Mouse (Mus musculus): ENCODE measurements around the gene Tln2.
A peak's percentile ranks its signal among the peaks of the same experiment; 100 is the strongest.

Tln2 gene

DNA sequence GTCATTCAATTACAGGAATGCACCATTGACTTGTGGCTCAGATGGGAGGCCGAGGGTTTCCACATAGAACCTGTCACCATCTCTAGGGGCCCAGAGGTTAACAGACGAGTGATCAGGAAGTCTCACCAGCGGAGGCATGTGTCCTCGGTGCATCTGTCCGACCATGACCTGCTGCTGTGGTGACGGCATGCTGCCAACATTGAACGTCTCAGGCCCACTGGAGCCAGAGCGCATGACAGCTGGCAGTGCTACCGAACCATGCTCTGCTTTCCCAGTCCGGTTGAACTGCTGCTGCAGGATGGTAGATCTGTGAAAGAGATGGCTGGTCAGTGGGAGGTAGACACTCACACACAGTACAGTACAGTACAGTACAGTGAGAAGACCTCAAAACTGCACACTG is 197.0 kb downstream of the Tln2 start:
- no peak for DNase-seq (ENCODE audit: inconsistent ontology term)

DNA sequence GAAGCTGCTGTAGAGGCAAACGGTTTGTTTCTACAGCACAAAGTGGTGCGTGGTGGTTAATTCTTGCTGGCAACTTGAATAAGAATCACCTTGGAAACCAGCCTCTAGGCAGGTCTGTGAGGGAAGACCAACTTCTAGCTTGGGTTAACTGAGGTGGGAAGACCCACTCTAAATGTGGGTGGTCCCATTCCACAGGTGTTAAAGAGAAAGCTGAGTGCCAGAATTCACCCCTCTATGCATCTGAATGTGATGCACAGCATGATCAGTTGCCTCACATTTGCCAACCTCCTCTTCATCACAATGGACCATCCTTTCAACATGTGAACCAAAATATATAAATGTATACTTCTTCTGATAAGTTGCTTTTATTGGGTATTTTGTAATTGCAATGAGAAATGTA is 197.4 kb downstream of the Tln2 start:
- DNase-seq (ENCODE audit: inconsistent ontology term): no peak

DNA sequence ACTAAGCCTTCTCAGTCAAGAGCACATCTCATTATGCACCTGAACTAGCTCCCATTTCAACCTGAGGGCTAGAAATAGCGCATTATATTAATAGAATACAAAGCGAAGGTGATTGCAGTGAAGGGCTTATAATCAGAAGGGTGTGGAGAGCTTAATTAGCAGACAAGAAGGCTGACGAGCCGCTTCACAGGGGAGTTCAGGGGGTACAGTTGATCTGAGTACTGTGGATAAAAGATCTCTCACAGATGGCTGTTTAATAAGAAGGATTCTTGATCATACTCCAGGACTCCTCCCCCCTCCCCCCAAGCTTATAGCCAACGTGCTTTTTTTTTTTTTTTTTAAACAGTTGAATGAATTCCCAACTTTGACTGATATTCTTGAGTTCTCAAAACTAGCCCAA is 198.0 kb downstream of the Tln2 start:
- no peak for DNase-seq (ENCODE audit: inconsistent ontology term)

DNA sequence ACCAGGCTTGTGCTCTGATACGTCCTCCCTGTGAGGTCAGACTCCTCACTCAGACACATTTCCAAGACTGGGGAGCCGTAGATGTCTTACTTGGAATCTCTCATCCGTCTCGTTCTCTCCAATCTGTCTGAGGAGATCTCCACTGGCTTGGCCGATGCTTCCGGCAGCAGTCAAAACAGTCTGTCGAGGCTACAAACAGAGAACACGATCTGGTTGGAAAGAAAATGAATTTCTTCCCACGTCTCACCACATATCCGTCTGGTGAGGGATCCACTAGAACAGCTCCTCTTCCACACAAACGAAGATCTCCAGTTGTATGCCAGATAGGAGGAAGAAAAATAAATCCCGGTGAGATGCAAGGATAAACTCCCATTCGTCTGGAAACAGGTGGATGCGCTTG is 205.1 kb downstream of the Tln2 start:
- DNase-seq (ENCODE audit: inconsistent ontology term): no peak

DNA sequence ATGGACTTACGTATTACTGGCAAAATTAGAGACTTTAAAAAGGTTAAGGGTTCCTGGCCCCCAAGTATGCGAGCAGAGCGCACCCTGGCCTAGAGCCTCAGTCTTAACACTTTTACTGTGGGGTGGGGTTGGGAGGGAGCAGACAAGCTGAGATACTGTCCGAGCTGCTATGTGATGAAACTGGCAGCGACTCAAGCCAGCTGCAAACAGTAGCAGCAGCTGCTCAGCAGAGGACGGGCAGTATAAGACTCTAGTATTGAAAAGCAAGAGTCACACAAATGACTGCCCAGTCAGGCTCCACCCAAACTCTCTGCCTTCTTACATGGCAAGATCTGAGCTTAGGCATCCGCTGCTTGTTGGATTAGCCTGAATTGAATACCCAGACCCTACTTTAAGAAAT is 206.1 kb downstream of the Tln2 start:
- no peak for DNase-seq (ENCODE audit: inconsistent ontology term)

DNA sequence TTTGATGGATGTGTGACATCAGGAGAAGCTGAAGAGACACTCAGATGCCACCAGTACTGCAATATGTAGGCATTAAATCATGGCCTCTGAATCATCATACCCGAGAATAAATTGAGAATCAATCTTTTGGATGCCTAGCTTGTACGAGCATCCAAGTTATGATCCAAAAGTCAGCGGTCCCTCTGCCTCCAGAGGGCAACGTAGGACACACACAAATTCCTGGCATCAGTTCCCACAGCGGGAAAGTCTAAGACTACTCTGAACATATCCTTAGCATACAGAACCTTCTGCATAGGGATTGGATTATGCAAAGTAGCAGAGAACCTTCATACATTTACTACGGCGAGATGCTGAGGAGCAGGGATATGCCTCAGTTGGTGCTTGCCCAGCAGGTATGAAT is 210.5 kb downstream of the Tln2 start:
- DNase-seq (ENCODE audit: inconsistent ontology term): no peak

DNA sequence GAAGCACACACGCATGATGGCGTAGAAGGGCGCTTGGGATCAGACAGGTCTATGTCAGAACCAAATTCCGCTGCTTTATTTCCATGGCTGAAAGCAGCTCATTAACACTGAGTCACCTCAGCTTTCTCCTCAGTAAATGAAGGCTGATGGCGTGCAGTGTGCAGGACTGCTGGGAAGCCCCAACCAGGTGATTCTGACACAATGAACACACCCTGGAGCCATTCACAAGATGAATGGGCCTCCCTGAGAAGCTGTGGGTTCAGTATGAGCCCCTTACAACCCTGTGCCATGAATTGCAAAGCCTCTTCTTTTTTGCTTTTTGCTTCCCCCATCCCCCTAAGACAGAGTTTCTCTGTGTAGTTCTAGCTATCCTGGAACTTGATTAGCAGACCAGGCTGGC is 212.3 kb downstream of the Tln2 start:
- no peak for DNase-seq (ENCODE audit: inconsistent ontology term)

DNA sequence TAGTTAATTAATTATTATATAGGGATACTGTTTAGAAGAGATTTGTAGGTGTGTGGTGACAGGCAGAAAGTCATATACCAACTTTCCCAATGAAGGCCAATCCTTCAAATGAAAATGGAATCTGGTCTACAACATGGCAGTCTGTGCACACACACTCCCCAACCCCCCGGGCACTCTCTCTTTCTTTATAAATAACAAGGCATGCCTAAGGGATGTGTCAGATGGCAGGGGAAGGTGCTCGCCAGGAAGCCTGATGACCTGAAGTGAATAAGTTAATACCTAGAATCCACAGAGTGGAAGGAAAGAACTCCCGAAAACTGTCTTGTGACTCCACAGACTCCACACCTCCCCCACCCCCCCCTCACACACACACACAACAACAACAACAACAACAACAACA is 228.2 kb downstream of the Tln2 start:
- DNase-seq (ENCODE audit: inconsistent ontology term): no peak

DNA sequence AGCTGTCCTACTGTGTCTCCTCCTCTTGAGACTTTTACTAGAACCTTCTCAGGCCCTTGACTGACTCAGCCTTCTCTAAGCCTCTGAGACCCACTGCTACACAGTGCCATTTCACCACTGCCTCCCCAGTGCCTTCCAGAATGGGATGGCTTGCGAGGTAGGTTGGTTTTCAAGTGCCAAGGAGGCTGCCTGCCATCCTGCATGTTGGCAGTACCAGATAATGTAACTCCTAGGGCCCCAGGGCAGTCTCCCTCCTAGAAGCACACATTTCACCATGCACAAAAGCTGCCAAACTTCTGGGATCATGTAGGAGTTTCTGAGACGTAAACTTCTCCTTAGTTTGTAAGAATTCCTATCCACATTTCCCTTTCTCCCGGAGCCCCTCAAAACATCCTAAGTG is 231.1 kb downstream of the Tln2 start:
- DNase-seq (ENCODE audit: inconsistent ontology term): no peak

DNA sequence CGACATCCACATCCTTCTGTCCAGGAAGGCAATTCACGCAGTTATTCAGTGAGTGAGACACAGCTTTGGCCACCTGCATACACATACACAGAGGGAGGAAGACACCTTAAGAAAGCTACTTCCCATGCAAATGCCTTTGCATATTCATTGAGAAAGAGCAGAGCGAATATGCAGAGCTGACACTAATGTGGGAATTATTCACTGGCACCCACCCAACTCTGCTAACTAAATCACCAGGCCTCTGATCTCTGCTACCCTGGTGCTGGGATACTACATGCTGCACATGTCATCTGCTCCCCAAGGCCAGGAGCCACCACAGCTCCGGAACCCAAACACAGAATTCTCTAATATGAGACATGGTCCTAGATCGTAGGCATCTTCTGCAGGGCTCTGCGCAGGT is 237.6 kb downstream of the Tln2 start:
- no peak for DNase-seq (ENCODE audit: inconsistent ontology term)

DNA sequence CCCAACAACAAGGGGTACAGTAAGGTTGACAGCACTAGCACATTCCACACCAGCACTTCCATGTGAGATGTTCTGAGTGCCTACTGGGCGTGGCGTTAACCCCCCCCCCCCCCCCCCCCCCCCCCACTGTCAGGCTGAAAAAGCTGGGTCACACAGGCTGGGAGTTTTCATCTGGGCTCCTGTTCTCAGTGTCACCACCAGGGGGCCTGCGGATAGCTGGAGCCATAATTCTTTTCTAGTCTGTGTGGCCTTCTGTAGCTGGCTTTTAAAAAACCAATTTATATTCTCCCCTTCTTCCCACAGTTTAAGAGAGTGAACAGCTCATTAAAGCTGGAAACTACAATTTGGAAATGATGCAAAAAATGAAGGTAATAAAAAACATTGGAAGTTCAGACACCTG is 244.1 kb downstream of the Tln2 start:
- DNase-seq (ENCODE audit: inconsistent ontology term): peak; percentile 36

DNA sequence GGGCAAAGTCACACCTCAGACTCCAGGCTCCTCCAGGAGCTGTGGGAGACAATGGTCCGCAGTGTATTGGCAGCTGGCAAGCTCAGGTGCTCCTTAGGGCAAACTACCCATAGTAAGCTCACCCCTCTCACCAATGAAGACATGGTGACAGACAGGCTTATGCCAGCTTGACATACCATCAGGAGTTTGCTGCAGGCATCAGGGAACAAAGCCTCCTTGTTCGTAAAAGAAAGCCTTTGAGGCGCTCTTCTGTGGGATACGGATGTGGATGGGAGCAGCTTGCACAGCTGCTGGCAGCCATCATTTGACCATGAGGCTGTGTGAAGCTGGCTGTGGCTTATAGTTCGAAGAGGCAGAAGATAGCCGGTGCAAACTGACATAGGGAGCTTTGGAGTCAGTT is 254.5 kb downstream of the Tln2 start:
- no peak for DNase-seq (ENCODE audit: inconsistent ontology term)

DNA sequence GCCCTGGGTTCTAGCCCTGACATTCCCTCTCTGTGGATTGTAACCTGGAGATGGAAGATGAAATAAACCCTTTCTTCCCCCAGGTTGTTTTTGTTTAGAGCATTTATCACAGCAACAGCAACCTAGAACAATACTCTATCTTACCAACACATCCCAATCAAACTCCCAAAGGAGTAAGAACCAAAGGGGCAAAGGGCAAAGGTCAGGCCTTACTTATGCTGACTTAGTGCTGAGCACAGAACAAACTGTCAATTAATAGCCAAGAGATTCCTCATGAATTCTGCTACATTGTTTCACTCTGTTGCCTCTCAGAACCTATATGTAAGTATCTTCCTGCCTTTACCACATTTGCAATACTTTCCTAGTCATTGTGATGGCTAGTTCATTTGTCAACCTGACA is 255.5 kb downstream of the Tln2 start:
- DNase-seq (ENCODE audit: inconsistent ontology term): no peak

DNA sequence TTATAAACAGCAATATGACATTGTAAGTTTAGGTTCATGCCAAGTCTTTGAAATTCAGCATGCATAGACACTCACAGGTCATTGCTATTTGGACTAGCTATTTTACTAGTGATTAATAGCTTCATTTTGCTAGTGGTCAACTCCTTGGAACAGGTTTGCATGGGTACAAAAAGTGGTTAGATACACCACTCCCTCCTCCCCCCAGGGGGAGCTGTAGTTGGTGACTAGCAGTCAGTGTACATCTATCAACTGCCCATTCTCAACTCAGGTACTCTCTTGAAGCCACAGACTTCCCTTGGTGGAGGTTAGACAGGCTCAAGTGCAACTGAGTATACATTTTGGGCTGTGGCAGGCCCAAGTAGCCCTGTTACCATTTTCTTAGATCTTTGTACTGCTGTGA is 256.5 kb downstream of the Tln2 start:
- DNase-seq (ENCODE audit: inconsistent ontology term): no peak

DNA sequence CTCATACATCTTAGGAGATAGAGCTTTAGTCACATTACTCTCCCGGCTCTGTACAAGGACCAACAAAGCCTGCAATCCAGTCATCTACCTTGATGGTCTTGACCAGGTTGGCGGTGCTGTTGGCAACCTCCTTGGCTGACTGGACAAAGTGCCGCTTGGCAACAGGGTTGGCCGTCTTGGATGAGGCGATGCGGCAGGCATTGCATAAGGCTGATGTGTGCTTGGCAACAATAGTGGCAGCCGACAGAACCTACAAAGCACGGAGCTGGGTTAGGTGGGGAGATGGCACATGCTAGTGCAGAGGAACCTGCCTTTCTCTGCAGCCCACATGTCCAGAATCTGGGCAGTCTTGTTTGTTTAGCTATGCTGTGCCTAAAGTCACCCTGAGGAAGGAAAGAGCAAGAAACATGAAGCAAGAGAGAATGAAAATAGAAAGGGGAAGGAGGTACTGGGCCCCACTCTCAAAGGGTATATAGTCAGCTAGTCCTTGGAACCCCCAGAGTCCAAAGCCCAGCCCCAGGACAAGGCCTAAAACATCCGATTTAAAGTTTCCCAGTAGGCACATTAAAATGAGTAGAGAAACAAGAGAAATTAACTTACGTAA is 257.0 kb downstream of the Tln2 start:
- no peak for DNase-seq (ENCODE audit: inconsistent ontology term)

DNA sequence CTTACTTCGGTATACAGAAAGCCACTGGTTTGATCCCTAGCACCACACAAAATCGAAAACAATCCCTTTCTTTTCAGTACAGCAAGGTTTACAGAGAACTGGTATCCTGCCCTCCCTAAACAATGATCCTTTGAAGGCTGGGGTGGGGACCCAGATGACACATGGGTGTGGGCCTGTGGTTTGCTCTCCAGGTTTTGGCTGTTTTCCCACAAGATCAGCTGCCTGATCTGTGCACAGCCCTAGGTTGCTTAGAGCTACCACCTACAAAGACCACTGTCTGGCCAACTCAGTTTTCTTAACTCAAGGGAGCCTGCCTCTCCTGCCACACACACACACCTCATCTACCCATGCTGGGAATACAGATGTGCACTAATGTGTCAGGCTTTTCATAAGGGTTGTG is 257.9 kb downstream of the Tln2 start:
- DNase-seq (ENCODE audit: inconsistent ontology term): no peak

DNA sequence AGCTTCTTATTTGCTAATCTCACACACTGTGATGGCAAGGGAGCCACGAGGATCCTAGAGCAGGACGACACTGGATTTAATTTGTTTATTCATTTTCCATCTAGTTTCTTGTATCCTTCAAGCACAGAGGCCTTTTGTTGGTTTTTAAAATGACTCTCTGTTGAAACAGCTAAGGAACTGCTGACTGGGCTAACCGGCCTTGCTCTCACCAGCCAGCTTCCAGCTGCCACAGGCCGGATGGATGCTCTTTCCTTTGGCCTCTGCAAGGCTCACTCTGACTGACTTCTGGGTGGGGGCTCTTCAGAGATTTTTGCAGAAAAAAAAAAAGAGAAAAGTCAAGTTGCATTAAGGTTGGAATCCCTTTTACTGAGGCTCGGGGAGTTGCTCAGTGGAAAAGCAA is 258.7 kb downstream of the Tln2 start:
- DNase-seq (ENCODE audit: inconsistent ontology term): no peak

DNA sequence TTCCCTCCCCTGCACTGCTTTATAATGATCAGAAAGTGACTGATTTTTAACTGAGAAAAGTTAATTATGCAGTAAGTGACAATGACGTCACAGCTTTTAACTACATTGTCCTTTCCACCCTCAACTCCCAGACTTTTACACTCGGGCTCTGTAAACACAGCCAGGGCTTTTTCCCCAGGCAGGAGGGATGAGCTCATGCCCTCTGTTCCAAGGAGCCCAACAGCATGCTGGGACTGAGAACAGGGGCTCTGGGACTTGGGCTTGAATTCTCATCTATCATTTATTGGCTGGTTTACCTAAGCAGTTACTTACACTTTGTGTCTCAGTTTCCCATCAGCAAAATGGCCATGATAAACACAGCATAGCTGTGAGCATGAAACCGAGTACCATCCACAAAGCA is 259.2 kb downstream of the Tln2 start:
- no peak for DNase-seq (ENCODE audit: inconsistent ontology term)

DNA sequence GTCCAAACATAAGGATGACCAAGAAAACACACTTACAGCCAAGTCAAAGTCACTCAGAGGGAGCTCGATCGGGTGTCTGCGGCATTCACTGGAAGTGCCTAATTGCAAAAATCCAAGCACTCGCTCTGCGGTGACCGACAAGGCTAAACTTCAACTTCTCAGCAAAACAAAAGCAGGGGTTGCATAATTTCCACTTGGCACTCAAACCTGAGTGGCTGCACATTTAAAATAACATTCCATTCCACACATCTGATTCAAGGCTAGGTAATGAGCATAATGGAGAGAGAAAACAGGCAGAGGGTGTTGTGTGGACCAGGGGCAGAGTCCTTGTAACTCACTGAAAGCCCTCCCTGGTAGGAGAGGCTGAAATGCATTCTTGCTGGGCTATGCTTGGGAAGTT is 260.3 kb downstream of the Tln2 start:
- DNase-seq (ENCODE audit: inconsistent ontology term): peak; percentile 80

DNA sequence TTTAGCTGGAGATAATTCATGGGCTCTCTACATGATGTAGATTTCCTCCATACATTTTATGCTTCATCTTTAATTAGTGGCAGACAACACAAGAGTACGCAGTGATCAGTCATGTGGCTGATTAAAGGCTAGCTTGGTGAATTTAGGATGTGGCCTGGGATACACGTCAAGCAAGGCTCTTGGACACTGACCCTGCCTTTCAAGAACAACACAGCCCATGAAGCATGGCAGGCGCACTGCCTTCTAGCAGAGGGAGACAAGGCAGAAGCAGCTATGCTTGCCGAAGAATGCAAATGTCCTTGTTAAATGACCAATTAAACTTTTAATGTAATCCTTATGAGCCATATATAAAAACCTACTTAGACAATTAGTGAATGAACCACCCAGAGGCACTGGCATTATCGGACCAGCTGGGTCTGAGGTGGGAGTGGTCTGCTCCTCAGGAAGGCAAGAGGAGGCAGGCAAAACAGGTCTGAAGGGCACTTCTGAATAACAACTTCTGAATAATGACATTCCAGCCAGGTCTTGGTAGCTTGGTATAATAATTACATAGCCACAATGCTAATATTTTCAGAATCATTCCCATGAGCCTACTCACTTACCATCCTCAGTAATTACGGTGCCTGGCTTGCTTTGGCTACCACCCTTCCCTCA is 262.1 kb downstream of the Tln2 start:
- no peak for DNase-seq (ENCODE audit: inconsistent ontology term)

DNA sequence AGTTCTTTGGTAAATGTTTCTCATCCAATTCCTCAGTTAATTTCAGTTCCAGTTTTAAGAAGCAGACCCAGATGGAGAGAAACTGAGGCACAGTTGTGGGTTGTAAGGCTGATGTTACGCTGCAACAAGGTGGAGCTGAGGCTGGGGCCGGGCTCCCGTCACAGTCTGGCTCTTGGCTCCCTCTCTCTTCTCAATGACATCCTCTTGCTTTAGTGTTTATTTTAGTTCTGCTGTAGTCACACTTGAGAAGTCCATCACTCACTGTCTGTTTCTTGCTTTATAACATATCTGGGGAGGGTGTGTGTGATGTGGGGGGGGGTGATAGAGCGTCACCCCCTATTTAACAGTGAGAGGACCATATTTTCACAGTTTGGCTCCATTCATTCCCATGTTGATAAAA is 272.0 kb downstream of the Tln2 start:
- no peak for DNase-seq (ENCODE audit: inconsistent ontology term)

DNA sequence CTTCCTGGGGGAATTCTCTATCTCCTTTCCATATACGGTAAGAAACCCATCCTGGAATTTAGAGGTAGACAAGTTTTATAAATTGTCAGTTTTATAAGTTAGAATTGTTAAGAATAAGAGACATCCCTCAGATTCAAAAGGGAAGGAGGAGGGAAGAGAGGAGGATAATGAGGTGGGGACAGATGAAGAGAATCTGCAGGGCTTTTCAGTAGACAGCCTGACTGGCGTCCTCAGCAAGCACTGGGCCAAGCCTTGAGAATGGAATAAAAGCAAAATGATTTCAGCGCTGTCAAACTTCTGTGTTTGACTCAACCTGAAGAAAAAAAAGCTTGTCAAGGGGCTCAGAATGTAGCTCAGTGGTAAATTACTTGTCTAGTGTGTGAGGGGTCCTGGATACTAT is 272.7 kb downstream of the Tln2 start:
- no peak for DNase-seq (ENCODE audit: inconsistent ontology term)

DNA sequence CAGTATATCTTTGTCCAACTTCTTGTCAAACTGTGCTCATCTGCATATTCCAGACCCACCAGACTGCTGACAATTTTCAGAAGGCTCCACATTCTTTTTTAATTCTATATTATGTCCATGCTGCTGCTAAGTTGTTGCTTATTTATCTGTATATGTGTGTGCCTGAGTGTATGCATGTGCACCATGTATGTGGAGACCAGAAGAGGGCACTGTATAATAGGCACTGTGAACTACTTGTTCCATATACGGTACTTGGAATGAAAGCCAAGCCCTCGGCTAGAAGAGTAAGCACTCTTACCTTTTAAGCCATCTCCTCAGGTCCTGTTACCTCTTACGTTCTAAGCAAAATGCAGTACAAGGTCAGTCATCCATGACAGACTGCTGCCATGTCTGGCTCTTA is 274.0 kb downstream of the Tln2 start:
- DNase-seq (ENCODE audit: inconsistent ontology term): no peak

DNA sequence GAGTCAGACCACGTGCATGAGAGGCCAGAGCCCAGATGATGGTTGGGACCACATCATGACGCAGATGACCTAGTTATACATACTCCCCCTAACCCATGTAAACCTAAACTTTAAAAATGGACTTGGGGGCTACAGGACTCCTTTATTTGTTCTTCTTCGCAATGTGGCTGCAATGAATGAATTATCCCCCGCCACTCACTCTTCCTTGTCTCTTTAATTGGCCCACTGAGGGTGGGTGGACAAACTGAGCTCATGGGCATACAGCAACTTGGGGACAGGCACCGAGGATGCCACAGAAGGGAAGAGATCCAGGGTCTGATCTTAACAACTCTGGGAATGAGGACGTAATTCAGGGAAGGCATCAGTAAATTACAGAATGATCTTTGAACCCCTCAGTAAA is 277.7 kb downstream of the Tln2 start:
- DNase-seq (ENCODE audit: inconsistent ontology term): no peak
